7 mouse cellular contexts compared by ENCODE assay signal in the genomic region with DNA sequence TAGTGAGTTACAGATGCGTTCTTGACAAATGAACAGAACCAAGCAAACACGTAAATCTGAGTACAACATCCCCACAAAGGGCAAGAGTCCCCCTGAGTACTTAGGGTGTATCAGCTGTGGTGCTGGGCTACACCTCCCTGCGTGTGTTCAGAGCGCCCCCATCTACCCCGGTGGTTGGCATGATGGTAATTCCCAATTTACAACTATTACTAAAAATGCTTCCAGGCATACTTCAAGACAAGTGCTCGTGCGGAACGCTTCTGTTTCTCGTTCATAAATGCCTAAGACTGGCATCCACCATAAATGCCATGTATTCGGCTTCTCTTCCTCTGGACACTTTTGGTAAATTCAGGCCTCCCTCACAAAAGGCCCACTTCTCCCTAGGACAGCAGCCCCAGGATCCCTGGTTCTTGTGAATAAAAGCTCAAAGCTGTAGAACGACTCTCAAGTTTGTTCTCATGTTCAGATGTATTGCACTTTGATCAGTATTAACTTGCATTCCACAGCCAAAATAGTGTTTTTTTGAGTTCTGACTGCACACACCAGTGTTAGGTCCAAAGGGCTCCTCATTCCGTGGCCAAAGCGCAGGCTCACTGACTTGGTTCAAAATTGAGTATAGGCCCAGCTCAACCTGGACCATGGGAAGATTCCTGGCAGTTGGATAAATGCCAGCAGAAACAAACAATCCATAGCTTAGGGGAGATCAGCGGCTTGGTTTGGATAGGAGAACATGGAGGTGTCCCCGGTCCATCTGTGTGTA. TPM values are rescaled to one million over a fixed set of nuclear protein-coding genes. Genes with fewer than 3 reads are reported as not detected.
DNase-seq lines count a peak whose midpoint lies in the region; ATAC-seq and TF ChIP-seq lines count a peak whose summit lies in the region.

No protein-coding gene starts in this region.

- no peaks in the 10 kb centered on the region for H3K79me2 ChIP-seq in heart, adult 2 months (replicated peaks; ENCODE audit: control insufficient read depth, insufficient read depth, low read length)
- H3K79me2 ChIP-seq in liver, adult 2 months (ENCODE audit: control insufficient read depth, insufficient read depth, low read length): peaks cover 3% of the 10 kb centered on the region; the same call in 1 of the 2 replicates

- H3K4me3 ChIP-seq in heart, adult 2 months: peak overlapping the region; percentile 72
- peak overlapping the region; percentile 86 for H3K4me3 ChIP-seq in liver, adult 2 months (ENCODE audit: insufficient read depth, low read depth, low read length)
- peak overlapping the region; percentile 51 for H3K4me3 ChIP-seq in midbrain, embryonic 16.5 days (ENCODE audit: low read depth, low read length)

- no peaks in the 10 kb centered on the region; the same call in 1 of the 2 replicates for H3K36me3 ChIP-seq in heart, adult 2 months (ENCODE audit: control insufficient read depth, insufficient read depth, low read length)
- H3K36me3 ChIP-seq in liver, adult 2 months (ENCODE audit: control insufficient read depth, insufficient read depth, low read length): peaks cover 2% of the 10 kb centered on the region; the same call in 1 of the 2 replicates
- no peaks in the 10 kb centered on the region for H3K36me3 ChIP-seq in midbrain, embryonic 16.5 days (ENCODE audit: control insufficient read depth, insufficient read depth, low read length)

- peak overlapping the region; percentile 92 for H3K4me2 ChIP-seq in midbrain, embryonic 16.5 days (ENCODE audit: low read length)

- H3K9ac ChIP-seq in heart, adult 2 months (ENCODE audit: low read depth, low read length): peak overlapping the region; percentile 86
- H3K9ac ChIP-seq in liver, adult 2 months (ENCODE audit: low read depth, low read length): peak overlapping the region; percentile 92
- no peak overlapping the region for H3K9ac ChIP-seq in midbrain, embryonic 16.5 days (ENCODE audit: low read depth, low read length)

- no peaks in the 10 kb centered on the region for H3K27me3 ChIP-seq in heart, adult 2 months (ENCODE audit: control insufficient read depth, insufficient read depth, low read length)
- no peaks in the 10 kb centered on the region for H3K27me3 ChIP-seq in liver, adult 2 months (ENCODE audit: control insufficient read depth, insufficient read depth, low read length)
- H3K27me3 ChIP-seq in midbrain, embryonic 16.5 days (ENCODE audit: control insufficient read depth, insufficient read depth, low read depth, low read length): no peaks in the 10 kb centered on the region

- peak; percentile 52 for TF ChIP-seq CTCF in heart, adult 2 months (IDR thresholded peaks at IDR 0.05)
- peak; percentile 44 for TF ChIP-seq CTCF in liver, adult 2 months (IDR thresholded peaks at IDR 0.05; ENCODE audit: low read depth, low read length)

- ATAC-seq in common myeloid progenitor, adult 5-6 weeks (replicated peaks; ENCODE audit: low read depth, poor library complexity, severe bottlenecking): peak; percentile 71
- peak; percentile 83; the same call in 1 of the 2 replicates for ATAC-seq in midbrain, embryonic 16.5 days

- 33% methylated on average over 15 of the region's 15 CpGs for WGBS in heart, adult 2 months
- 16% methylated on average over 15 of the region's 15 CpGs for WGBS in liver, adult 2 months
- 39% methylated on average over 15 of the region's 15 CpGs for WGBS in midbrain, embryonic 16.5 days

- no peak for TF ChIP-seq POLR2A in heart, adult 2 months (IDR thresholded peaks at IDR 0.05; ENCODE audit: insufficient read depth, low read depth, low read length)
- no peak for TF ChIP-seq POLR2A in liver, adult 2 months (IDR thresholded peaks at IDR 0.05; ENCODE audit: extremely low read depth, insufficient read depth, low read length)

- H3K27ac ChIP-seq in heart, adult 2 months: peak overlapping the region; percentile 89
- H3K27ac ChIP-seq in liver, adult 2 months (replicated peaks; ENCODE audit: insufficient read depth, low read depth, low read length): peak overlapping the region; percentile 93
- no peak overlapping the region for H3K27ac ChIP-seq in midbrain, embryonic 16.5 days (ENCODE audit: low read length)

- peaks cover 2% of the 10 kb centered on the region; the same call in 1 of the 2 replicates for H3K4me1 ChIP-seq in heart, adult 2 months (ENCODE audit: control insufficient read depth, insufficient read depth, low read length)
- peaks cover 27% of the 10 kb centered on the region for H3K4me1 ChIP-seq in liver, adult 2 months (ENCODE audit: control insufficient read depth, insufficient read depth, low read length)
- H3K4me1 ChIP-seq in midbrain, embryonic 16.5 days (ENCODE audit: control insufficient read depth, insufficient read depth, low read length): peaks cover 5% of the 10 kb centered on the region; the same call in 1 of the 2 replicates

- no peaks in the 10 kb centered on the region for H3K9me3 ChIP-seq in midbrain, embryonic 16.5 days (replicated peaks; ENCODE audit: control insufficient read depth, low read length, poor library complexity, severe bottlenecking)

- intact Hi-C loops in heart, adult 2 months (cut with DNase I): loop anchor here (1.0 to 2.0 kb wide), 2 partner anchors 21 to 29 kb away; no protein-coding TSS in a partner anchor

- DNase-seq in R1 (ENCODE audit: low read depth, low spot score): peak; percentile 33
- DNase-seq in heart, adult 2 months: peak; percentile 60 to 66
- peak; percentile 84 for DNase-seq in kidney, adult 11 months
- DNase-seq in liver, adult 2 months (ENCODE audit: extremely low read depth, low read depth, low spot score): peak; percentile 96
- peak; percentile 15 to 34 for DNase-seq in spleen, postnatal 14 days (ENCODE audit: low spot score in 2 of 2)

- no peak for TF ChIP-seq EP300 in heart, adult 2 months (IDR thresholded peaks at IDR 0.05; ENCODE audit: insufficient read depth, low read depth, low read length)

RNA-seq across cellular contexts. Expression of a gene that starts 0.6 kb away (rescaled TPM):
- total RNA-seq in common myeloid progenitor, adult 5-6 weeks (2017): 4.6 and 6.5 TPM in 2 replicates
- 1 to 10 TPM; 1.3 to 1.6 TPM for total RNA-seq in heart, adult 2 months (2021)
- polyA plus RNA-seq in heart, adult 2 months (2012; rRNA removed): 1.7 and 3.1 TPM in 2 replicates
- 48.8 and 49.7 TPM in 2 replicates for total RNA-seq in liver, adult 2 months (2014; rRNA removed)
- 33.1 and 33.7 TPM in 2 replicates for polyA plus RNA-seq in liver, adult 2 months (2012; rRNA removed)
- polyA plus RNA-seq in midbrain, embryonic 16.5 days (2015; fragmentation: Nextera tagmentation; extraction: Ambion mirVana): 0.99 and 2.1 TPM in 2 replicates

RNA-seq across cellular contexts. Expression of a gene that starts 23.2 kb away (rescaled TPM):
- 65.3 and 71.5 TPM in 2 replicates for total RNA-seq in common myeloid progenitor, adult 5-6 weeks (2017)
- total RNA-seq in heart, adult 2 months (2021): 10 to 100 TPM; 20.9 to 23.0 TPM
- 14.4 and 27.1 TPM in 2 replicates for polyA plus RNA-seq in heart, adult 2 months (2012; rRNA removed)
- total RNA-seq in liver, adult 2 months (2014; rRNA removed): 21.8 and 22.8 TPM in 2 replicates
- polyA plus RNA-seq in liver, adult 2 months (2012; rRNA removed): 4.0 and 5.3 TPM in 2 replicates
- 3.8 and 4.6 TPM in 2 replicates for polyA plus RNA-seq in midbrain, embryonic 16.5 days (2015; fragmentation: Nextera tagmentation; extraction: Ambion mirVana)

RNA-seq across cellular contexts. Expression of a gene that starts 31.8 kb away (rescaled TPM):
- total RNA-seq in common myeloid progenitor, adult 5-6 weeks (2017): 3.3 and 3.5 TPM in 2 replicates
- total RNA-seq in heart, adult 2 months (2021): 10 to 100 TPM; 47.7 to 48.2 TPM
- polyA plus RNA-seq in heart, adult 2 months (2012; rRNA removed): 29.3 and 37.6 TPM in 2 replicates
- total RNA-seq in liver, adult 2 months (2014; rRNA removed): 37.7 and 39.4 TPM in 2 replicates
- 29.6 and 38.4 TPM in 2 replicates for polyA plus RNA-seq in liver, adult 2 months (2012; rRNA removed)
- polyA plus RNA-seq in midbrain, embryonic 16.5 days (2015; fragmentation: Nextera tagmentation; extraction: Ambion mirVana): 34.7 and 41.9 TPM in 2 replicates

RNA-seq across cellular contexts. Expression of a gene that starts 40.8 kb away (rescaled TPM):
- not detected in 2 replicates for total RNA-seq in common myeloid progenitor, adult 5-6 weeks (2017)
- not detected for total RNA-seq in heart, adult 2 months (2021)
- not detected in 2 replicates for polyA plus RNA-seq in heart, adult 2 months (2012; rRNA removed)
- not detected in 2 replicates for total RNA-seq in liver, adult 2 months (2014; rRNA removed)
- 0.39 TPM in 1 of 2 replicates, not detected in the other for polyA plus RNA-seq in liver, adult 2 months (2012; rRNA removed)
- not detected in 2 replicates for polyA plus RNA-seq in midbrain, embryonic 16.5 days (2015; fragmentation: Nextera tagmentation; extraction: Ambion mirVana)

Comparison
In these comparisons a context has a peak if more than half of its experiments do, and no peak if none do; other contexts are left out.
1. DNase-seq: peak in every context shown above with its lines; median percentile 96 in liver, adult 2 months; 84 in kidney, adult 11 months; 63 in heart, adult 2 months; 33 in R1; 24 in spleen, postnatal 14 days.